Mouse (Mus musculus): ENCODE data around the gene Kcna3. TPM values are rescaled to one million over a fixed set of nuclear protein-coding genes. Genes with fewer than 3 reads are reported as not detected.

The Kcna3 gene
- polyA plus RNA-seq, 1 experiment from 2014 or later: 1.1 TPM

GRCm38 (mm10) chr3:107081227-107081626, 45.3 kb downstream of the Kcna3 start:
- H3K4me3 ChIP-seq (ENCODE audit: low read length): no peak overlapping the region
- no peaks in the 10 kb centered on the region for H3K4me1 ChIP-seq (ENCODE audit: insufficient read depth, low read length)
- H3K27ac ChIP-seq (ENCODE audit: low read length): no peak overlapping the region
- ATAC-seq (ENCODE audit: low FRiP score, low TSS enrichment): no peak
- H3K9me3 ChIP-seq (ENCODE audit: low read length): no peaks in the 10 kb centered on the region
- H3K27me3 ChIP-seq (ENCODE audit: insufficient read depth, low read length): no peaks in the 10 kb centered on the region
- H3K36me3 ChIP-seq (ENCODE audit: insufficient read depth, low read length): no peaks in the 10 kb centered on the region
- WGBS: 28% methylated on average over 3 of the region's 3 CpGs
- no peak overlapping the region for H3K9ac ChIP-seq (replicated peaks; ENCODE audit: low read length)
- H3K4me2 ChIP-seq (replicated peaks; ENCODE audit: low read depth, low read length): no peak overlapping the region

- ATAC-seq (ENCODE audit: low FRiP score, low TSS enrichment): no peak
- H3K9me3 ChIP-seq (ENCODE audit: low read length): no peaks in the 10 kb centered on the region
- WGBS: 81% methylated on average over 3 of the region's 3 CpGs
Observed at GRCm38 (mm10) chr3:107084586-107084985, 48.6 kb downstream of the Kcna3 start.

GRCm38 (mm10) chr3:107087410-107087809, 51.4 kb downstream of the Kcna3 start:
- Histone ChIP-seq H3K27ac (ENCODE audit: low read length) (no peak overlapping the region), H3K9ac (replicated peaks; ENCODE audit: low read length) (no peak overlapping the region), H3K4me2 (replicated peaks; ENCODE audit: low read depth, low read length) (no peak overlapping the region), H3K9me3 (ENCODE audit: low read length) (no peaks in the 10 kb centered on the region), H3K27me3 (ENCODE audit: insufficient read depth, low read length) (no peaks in the 10 kb centered on the region), H3K4me3 (ENCODE audit: low read length) (no peak overlapping the region), H3K36me3 (ENCODE audit: insufficient read depth, low read length) (no peaks in the 10 kb centered on the region), H3K4me1 (ENCODE audit: insufficient read depth, low read length) (no peaks in the 10 kb centered on the region)
- no peak for ATAC-seq (ENCODE audit: low FRiP score, low TSS enrichment)
- WGBS: 92% methylated on average over 4 of the region's 4 CpGs

More at GRCm38 (mm10) chr3:107084586-107084985, 48.6 kb downstream of the Kcna3 start:
- H3K27me3 ChIP-seq (ENCODE audit: insufficient read depth, low read length): no peaks in the 10 kb centered on the region
- H3K4me1 ChIP-seq (ENCODE audit: insufficient read depth, low read length): no peaks in the 10 kb centered on the region
- H3K36me3 ChIP-seq (ENCODE audit: insufficient read depth, low read length): no peaks in the 10 kb centered on the region
- H3K9ac ChIP-seq (replicated peaks; ENCODE audit: low read length): no peak overlapping the region
- H3K27ac ChIP-seq (ENCODE audit: low read length): no peak overlapping the region
- H3K4me2 ChIP-seq (replicated peaks; ENCODE audit: low read depth, low read length): no peak overlapping the region
- no peak overlapping the region for H3K4me3 ChIP-seq (ENCODE audit: low read length)

Other genes starting within 250 kb of the Kcna3 start
- 3.4 and 4.7 TPM in 2 replicates for gene Cd53, start 246.0 kb upstream of the Kcna3 start, polyA plus RNA-seq (2015; fragmentation: Nextera tagmentation; extraction: Ambion mirVana)
- not detected in 2 replicates for gene Olfr266, start 209.9 kb upstream of the Kcna3 start, polyA plus RNA-seq (2015; fragmentation: Nextera tagmentation; extraction: Ambion mirVana)
- 0.02 and 0.09 TPM in 2 replicates for gene Kcna2, start 65.0 kb downstream of the Kcna3 start, polyA plus RNA-seq (2015; fragmentation: Nextera tagmentation; extraction: Ambion mirVana)
- gene Kcna10, start 146.9 kb downstream of the Kcna3 start, polyA plus RNA-seq (2015; fragmentation: Nextera tagmentation; extraction: Ambion mirVana): not detected in 2 replicates
- gene Cym, start 185.6 kb downstream of the Kcna3 start, polyA plus RNA-seq (2015; fragmentation: Nextera tagmentation; extraction: Ambion mirVana): 0.89 TPM in 1 of 2 replicates, not detected in the other
- not detected in 2 replicates for gene A630076J17Rik, start 194.4 kb downstream of the Kcna3 start, polyA plus RNA-seq (2015; fragmentation: Nextera tagmentation; extraction: Ambion mirVana)
- gene Prok1, start 203.5 kb downstream of the Kcna3 start, polyA plus RNA-seq (2015; fragmentation: Nextera tagmentation; extraction: Ambion mirVana): 0.14 TPM in 1 of 2 replicates, not detected in the other
- 204 and 224 TPM in 2 replicates for gene Lamtor5, start 242.7 kb downstream of the Kcna3 start, polyA plus RNA-seq (2015; fragmentation: Nextera tagmentation; extraction: Ambion mirVana)

Data from kidney, embryonic 16.5 days (tissue).